Mouse (Mus musculus) stomach, postnatal 0 days (tissue): Measurements from ENCODE around the gene Aplp2. TPM values are rescaled to one million over a fixed set of nuclear protein-coding genes. Genes with fewer than 3 reads are reported as not detected.
A peak's percentile ranks its signal among the peaks of the same experiment; 100 is the strongest.
"Not testable (repeated sequence)": the region's sequence is repeated elsewhere in the genome, so short reads cannot be mapped to it uniquely, and the experiment has no call there.

Source experiments
- ATAC-seq: fragments of 200-750 bp; cut with Nextera tagmentation; 2 replicates; pipeline ENCODE4 v1.8.0; 2017; ENCODE audit not compliant: low FRiP score, low TSS enrichment
- DNase-seq: peaks from one replicate; pipeline ENCODE4 v3.0.0-alpha.2; 2016; ENCODE audit warnings: low spot score
- H3K27ac ChIP-seq: fragments of 300-500 bp; sonication (generic); replicated peaks from 2 replicates; pipeline ENCODE4 v1.5.1; 2014; ENCODE audit warnings: mild to moderate bottlenecking, control low read depth
- H3K27me3 ChIP-seq: fragments of 300-500 bp; sonication (generic); 2 replicates; pipeline ENCODE4 v1.6.1; 2014; ENCODE audit warnings: low read length; ENCODE audit not compliant: control insufficient read depth, insufficient read depth
- H3K36me3 ChIP-seq: fragments of 300-500 bp; sonication (generic); 2 replicates; pipeline ENCODE4 v1.6.1; 2014; ENCODE audit warnings: low read length, mixed read lengths; ENCODE audit not compliant: control insufficient read depth, insufficient read depth
- H3K4me1 ChIP-seq: fragments of 300-500 bp; sonication (generic); replicated peaks from 2 replicates; pipeline ENCODE4 v1.6.1; 2014; ENCODE audit warnings: antibody characterized with exemption; ENCODE audit not compliant: control insufficient read depth, insufficient read depth
- H3K4me2 ChIP-seq: fragments of 300-500 bp; sonication (generic); replicated peaks from 2 replicates; pipeline ENCODE4 v1.6.1; 2014; ENCODE audit warnings: low read depth, mild to moderate bottlenecking, control low read depth, moderate library complexity
- H3K4me3 ChIP-seq: fragments of 300-500 bp; sonication (generic); 2 replicates; pipeline ENCODE4 v1.5.1; 2014; ENCODE audit warnings: low read depth, low read length, control low read depth
- H3K9ac ChIP-seq: fragments of 300-500 bp; sonication (generic); 2 replicates; pipeline ENCODE4 v1.6.1; 2014; ENCODE audit warnings: mild to moderate bottlenecking, low read length, control low read depth, mixed read lengths
- H3K9me3 ChIP-seq: fragments of 300-500 bp; sonication (generic); 2 replicates; pipeline ENCODE4 v1.6.1; 2016; ENCODE audit warnings: low read length; ENCODE audit not compliant: control insufficient read depth
- CTCF ChIP-seq: IDR thresholded peaks from 2 replicates; pipeline ENCODE4 v1.5.1; 2016; ENCODE audit warnings: antibody characterized with exemption, low read depth, mild to moderate bottlenecking, moderate library complexity
- EP300 ChIP-seq: optimal IDR thresholded peaks from 2 replicates; pipeline ENCODE3; 2016; ENCODE audit warnings: antibody characterized with exemption
- WGBS: fragments of 180-500 bp; shearing (Covaris S2); extraction: QIAGEN DNeasy Blood & Tissue Kit; methylation state at CpG from one replicate; pipeline ENCODE4 v1.1.7; 2014; 5-methylcytosine and 5-hydroxymethylcytosine counted together
- polyA plus RNA-seq: library from polyadenylated mRNA; unstranded; fragments of >200 nt; fragmentation: Nextera tagmentation; extraction: Ambion mirVana; gene quantifications from 2 replicates; pipeline ENCODE4 v1.2.1, GENCODE M21; 2015

Gene Aplp2
- polyA plus RNA-seq, 1 experiment from 2014 or later, result 187 TPM

- TF ChIP-seq EP300 (no peak), CTCF (no peak)
- no peaks in the 10 kb centered on the region for H3K9me3 ChIP-seq
- ATAC-seq (no peak), DNase-seq (no peak)
- no peaks in the 10 kb centered on the region for H3K4me1 ChIP-seq
- no peak overlapping the region for H3K27ac ChIP-seq
- H3K36me3 ChIP-seq, result peaks cover 12% of the 10 kb centered on the region; the same call in 1 of the 2 replicates
- no peak overlapping the region for H3K4me3 ChIP-seq
- H3K27me3 ChIP-seq, result no peaks in the 10 kb centered on the region
- H3K4me2 ChIP-seq, result no peak overlapping the region
- WGBS, result 92% methylated on average over 22 of the region's 22 CpGs
- H3K9ac ChIP-seq, result no peak overlapping the region
Measured at GRCm38 (mm10) chr9:31168356-31169093, 43.1 kb downstream of the Aplp2 start.

DNA sequence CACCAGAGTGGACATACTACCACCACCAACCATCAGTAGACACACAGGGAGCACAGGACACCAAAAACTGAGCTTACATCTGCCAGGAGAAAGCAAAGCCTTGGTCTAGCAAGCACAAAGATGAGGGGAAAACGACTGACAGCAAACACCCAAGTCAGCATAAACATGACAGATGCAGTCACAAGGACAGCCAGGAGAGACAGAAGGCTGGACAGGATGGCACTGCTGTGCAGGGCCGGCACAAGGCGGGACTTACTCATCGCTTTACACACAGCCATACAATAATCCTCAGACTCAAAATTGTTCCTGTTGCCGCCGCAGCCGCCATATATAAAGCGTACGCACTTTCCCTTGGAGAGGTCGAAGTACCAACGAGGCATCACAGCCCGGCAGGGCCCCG, 44.3 kb downstream of the Aplp2 start:
- H3K36me3 ChIP-seq, result peaks cover 12% of the 10 kb centered on the region; the same call in 1 of the 2 replicates
- TF ChIP-seq CTCF (no peak), EP300 (no peak)

GRCm38 (mm10) chr9:31165505-31165904, 46.1 kb downstream of the Aplp2 start:
- not testable (repeated sequence) for H3K4me1 ChIP-seq, H3K27ac ChIP-seq, H3K9ac ChIP-seq, H3K4me2 ChIP-seq, ATAC-seq, H3K4me3 ChIP-seq, DNase-seq, H3K9me3 ChIP-seq, H3K27me3 ChIP-seq
- peaks cover 17% of the 10 kb centered on the region for H3K36me3 ChIP-seq
- peak; percentile 22; the same call in 1 of the 2 replicates for TF ChIP-seq CTCF
- 100% methylated on average over 3 of the region's 3 CpGs for WGBS

More for the DNA sequence above, 44.3 kb downstream of the Aplp2 start:
- Histone ChIP-seq H3K9me3 (no peaks in the 10 kb centered on the region), H3K9ac (no peak overlapping the region), H3K4me3 (no peak overlapping the region), H3K4me1 (no peaks in the 10 kb centered on the region), H3K4me2 (no peak overlapping the region), H3K27me3 (no peaks in the 10 kb centered on the region), H3K27ac (no peak overlapping the region)
- DNase-seq (no peak), ATAC-seq (no peak)
- WGBS, result 92% methylated on average over 13 of the region's 13 CpGs

DNA sequence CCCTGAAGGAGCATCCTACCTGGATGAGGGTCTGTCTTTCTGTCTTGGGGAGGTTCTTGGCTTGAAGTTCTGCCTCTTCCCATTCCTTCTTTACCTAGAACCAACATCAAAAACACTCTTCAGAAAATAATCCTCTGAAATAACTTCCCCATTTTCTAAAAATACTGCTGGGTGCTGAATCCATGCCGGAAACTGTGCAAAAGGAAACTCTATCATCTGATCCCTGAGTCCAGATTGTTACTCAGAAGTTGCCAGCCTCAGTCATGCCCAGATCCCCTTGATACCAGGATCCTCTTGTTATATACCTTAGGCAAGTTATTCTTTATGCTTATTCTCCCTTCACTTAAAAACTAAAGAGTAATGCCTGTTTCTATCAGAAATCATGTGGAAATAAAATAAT, 48.3 kb downstream of the Aplp2 start:
- TF ChIP-seq EP300, result no peak
- no peak for TF ChIP-seq CTCF
- Histone ChIP-seq H3K9ac (no peak overlapping the region), H3K9me3 (no peaks in the 10 kb centered on the region), H3K4me2 (no peak overlapping the region), H3K4me1 (no peaks in the 10 kb centered on the region), H3K36me3 (peaks cover 22% of the 10 kb centered on the region), H3K27me3 (no peaks in the 10 kb centered on the region), H3K4me3 (no peak overlapping the region), H3K27ac (no peak overlapping the region)
- no peak for ATAC-seq
- WGBS, result 94% methylated on average over 1 of the region's 1 CpGs
- DNase-seq, result no peak

GRCm38 (mm10) chr9:31162911-31163310, 48.7 kb downstream of the Aplp2 start:
- Histone ChIP-seq H3K9me3 (no peaks in the 10 kb centered on the region), H3K36me3 (peaks cover 24% of the 10 kb centered on the region), H3K27me3 (no peaks in the 10 kb centered on the region), H3K4me1 (no peaks in the 10 kb centered on the region), H3K27ac (no peak overlapping the region), H3K4me2 (no peak overlapping the region), H3K4me3 (no peak overlapping the region), H3K9ac (no peak overlapping the region)
- DNase-seq, result no peak
- ATAC-seq, result no peak
- WGBS, result 73% methylated on average over 1 of the region's 1 CpGs
- TF ChIP-seq EP300 (no peak), CTCF (no peak)

- TF ChIP-seq EP300 (no peak), CTCF (peak; percentile 72)
- peaks cover 28% of the 10 kb centered on the region for H3K36me3 ChIP-seq
- ATAC-seq (no peak; the same call in 1 of the 2 replicates), DNase-seq (peak; percentile 45)
- H3K9ac ChIP-seq, result no peak overlapping the region
- no peak overlapping the region for H3K4me3 ChIP-seq
- 66% methylated on average over 4 of the region's 4 CpGs for WGBS
- no peaks in the 10 kb centered on the region for H3K27me3 ChIP-seq
- H3K27ac ChIP-seq, result no peak overlapping the region
- H3K4me2 ChIP-seq, result no peak overlapping the region
- H3K4me1 ChIP-seq, result no peaks in the 10 kb centered on the region
- H3K9me3 ChIP-seq, result no peaks in the 10 kb centered on the region
Measured at GRCm38 (mm10) chr9:31159910-31160309, 51.7 kb downstream of the Aplp2 start.
